Mouse (Mus musculus): ENCODE measurements around the gene Ccpg1. TPM values are rescaled to one million over a fixed set of nuclear protein-coding genes. Genes with fewer than 3 reads are reported as not detected.

Gene Ccpg1
- polyA plus RNA-seq, 2 experiments from 2014 or later, result 85.9 to 106 TPM

GRCm38 (mm10) chr9:73047906-73048305 lies 62.7 kb downstream of the Ccpg1 start:
- ATAC-seq, result no peak

DNA sequence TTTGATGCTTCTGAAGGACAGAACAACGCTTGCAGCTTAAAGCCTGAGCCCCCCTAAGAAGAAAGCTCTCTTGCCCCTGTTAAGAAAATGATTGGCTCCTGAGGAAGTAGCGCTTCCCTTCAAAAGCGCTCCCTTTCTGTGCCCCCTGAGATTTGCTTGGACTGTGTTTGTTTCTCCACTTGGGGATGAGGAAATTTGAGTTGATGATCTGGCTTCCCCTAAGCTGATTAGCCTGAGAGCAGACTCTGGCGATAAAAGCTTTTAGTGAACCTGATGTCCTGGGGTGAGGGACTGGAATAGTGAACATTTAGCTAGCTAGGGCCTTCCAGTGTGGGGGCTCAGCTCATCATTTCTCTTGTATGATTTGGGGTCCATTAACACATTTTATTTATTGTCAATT lies 63.7 kb downstream of the Ccpg1 start:
- ATAC-seq, result no peak

DNA sequence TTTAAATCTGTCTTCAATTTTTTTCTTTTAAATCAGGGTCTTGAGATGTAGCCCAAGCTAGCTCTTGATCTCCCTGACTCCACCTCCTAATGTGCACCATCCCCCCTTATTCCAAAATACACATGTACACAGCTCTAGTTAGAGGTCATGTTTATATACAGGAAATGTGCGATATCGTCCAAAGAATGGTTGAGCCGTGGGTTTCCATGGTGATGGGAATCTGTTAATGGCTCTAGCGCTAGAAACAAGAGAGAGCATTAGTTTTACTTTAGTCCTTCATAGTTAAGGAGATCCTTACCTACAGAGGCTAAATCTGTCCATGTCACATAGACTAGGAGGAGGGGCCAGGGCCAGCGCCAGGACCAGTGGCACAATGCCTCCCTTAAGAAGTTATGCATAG lies 64.6 kb downstream of the Ccpg1 start:
- ATAC-seq, result no peak

GRCm38 (mm10) chr9:73050606-73051005 lies 65.4 kb downstream of the Ccpg1 start:
- no peak for ATAC-seq

- ATAC-seq, result peak; percentile 76
Observed at GRCm38 (mm10) chr9:73055441-73055911, 70.2 kb downstream of the Ccpg1 start.

GRCm38 (mm10) chr9:73059224-73059623 lies 74.0 kb downstream of the Ccpg1 start:
- no peak for ATAC-seq

DNA sequence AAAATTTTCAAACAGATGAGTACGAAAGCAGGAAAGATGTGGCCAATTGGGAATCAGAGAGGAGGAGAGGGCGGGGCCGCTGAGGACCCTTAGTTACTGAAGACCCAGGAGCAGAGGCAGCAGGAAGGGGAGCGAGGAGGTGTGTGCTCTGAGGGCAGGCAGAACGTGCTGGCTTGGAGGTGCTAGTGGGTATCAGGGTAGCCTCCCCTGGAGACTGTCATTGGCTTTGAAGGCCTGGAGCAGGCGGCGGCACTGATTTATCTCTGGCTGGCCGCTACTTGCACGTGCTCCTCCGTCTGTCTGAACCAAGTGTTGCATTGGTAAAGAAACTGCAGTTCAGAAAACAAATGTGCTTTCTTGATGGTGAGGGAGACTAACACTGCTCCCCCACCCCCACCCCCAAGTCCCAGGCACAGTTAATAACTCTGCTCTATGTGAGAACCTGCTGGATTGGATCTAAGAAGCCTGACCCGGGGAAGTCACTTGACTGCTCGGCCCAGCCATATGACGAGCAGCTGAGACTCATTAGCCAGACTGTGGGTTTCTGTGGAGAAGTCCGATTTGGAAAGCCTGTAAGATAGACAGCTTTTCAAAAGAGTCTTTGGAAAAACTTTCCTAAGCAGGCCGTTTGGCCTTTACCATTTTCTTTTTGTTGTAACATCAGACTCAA lies 78.5 kb downstream of the Ccpg1 start:
- ATAC-seq, result no peak

Other genes with a start within 250 kb of the Ccpg1 start
- gene Prtg, start 178.6 kb upstream of the Ccpg1 start, polyA plus RNA-seq (2017; shearing (Covaris generic)), result under 1 TPM in 1 of 2 experiments, not detected in 1; 0.04 TPM
- not detected for gene Pygo1, start 59.8 kb upstream of the Ccpg1 start, polyA plus RNA-seq (2017; shearing (Covaris generic))
- 1 to 10 TPM; 3.7 to 4.0 TPM for gene Dyx1c1, start 26.6 kb upstream of the Ccpg1 start, polyA plus RNA-seq (2017; shearing (Covaris generic))
- under 1 TPM in 1 of 2 experiments, not detected in 1; 0.27 TPM for gene Gm44503, start 26.6 kb upstream of the Ccpg1 start, polyA plus RNA-seq (2017; shearing (Covaris generic))
- 1 to 10 TPM; 5.7 to 9.5 TPM for gene Ccpg1os, start within 50 bp of the Ccpg1 start, polyA plus RNA-seq (2017; shearing (Covaris generic))
- 10 to 100 TPM; 14.2 to 22.2 TPM for gene Pigb, start 54.9 kb downstream of the Ccpg1 start, polyA plus RNA-seq (2017; shearing (Covaris generic))
- 10 to 100 TPM; 34.9 to 86.7 TPM for gene Rab27a, start 59.4 kb downstream of the Ccpg1 start, polyA plus RNA-seq (2017; shearing (Covaris generic))
- under 1 TPM in 1 of 2 experiments, not detected in 1; 0.44 TPM for gene Khdc3, start 116.4 kb downstream of the Ccpg1 start, polyA plus RNA-seq (2017; shearing (Covaris generic))
- not detected for gene Gm20509, start 117.0 kb downstream of the Ccpg1 start, polyA plus RNA-seq (2017; shearing (Covaris generic))
- gene Rsl24d1, start 128.0 kb downstream of the Ccpg1 start, polyA plus RNA-seq (2017; shearing (Covaris generic)), result 10 to 100 TPM; 78.8 to 89.1 TPM

Measured in CD4-positive, CD25-positive, alpha-beta regulatory T cell, adult 4 months (primary cell).